Mouse (Mus musculus) intestine, postnatal 0 days (tissue): ENCODE measurements around the gene Hmox2. TPM values are rescaled to one million over a fixed set of nuclear protein-coding genes. Genes with fewer than 3 reads are reported as not detected.

Source experiments
- ATAC-seq: fragments of 200-750 bp; cut with Nextera tagmentation; 2 replicates; pipeline ENCODE4 v1.8.0; 2017; ENCODE audit warnings: mild to moderate bottlenecking, moderate TSS enrichment, moderate library complexity
- H3K27ac ChIP-seq: fragments of 300-500 bp; sonication (generic); 2 replicates; pipeline ENCODE4 v1.5.1; 2014; ENCODE audit warnings: mild to moderate bottlenecking, low read depth, low read length, moderate library complexity
- H3K27me3 ChIP-seq: fragments of 300-500 bp; sonication (generic); replicated peaks from 2 replicates; pipeline ENCODE4 v1.6.1; 2014; ENCODE audit warnings: low read length, mixed read lengths; ENCODE audit not compliant: control insufficient read depth, insufficient read depth
- H3K36me3 ChIP-seq: fragments of 300-500 bp; sonication (generic); 2 replicates; pipeline ENCODE4 v1.6.1; 2014; ENCODE audit warnings: mild to moderate bottlenecking, moderate library complexity; ENCODE audit not compliant: control insufficient read depth, insufficient read depth
- H3K4me1 ChIP-seq: fragments of 300-500 bp; sonication (generic); replicated peaks from 2 replicates; pipeline ENCODE4 v1.6.1; 2014; ENCODE audit warnings: antibody characterized with exemption, low read length, mixed read lengths; ENCODE audit not compliant: control insufficient read depth, insufficient read depth
- H3K4me2 ChIP-seq: fragments of 300-500 bp; sonication (generic); replicated peaks from 2 replicates; pipeline ENCODE4 v1.6.1; 2014; ENCODE audit warnings: low read depth, mild to moderate bottlenecking, moderate library complexity
- H3K4me3 ChIP-seq: fragments of 300-500 bp; sonication (generic); 2 replicates; pipeline ENCODE4 v1.5.1; 2014; ENCODE audit warnings: low read depth, low read length
- H3K9ac ChIP-seq: fragments of 300-500 bp; sonication (generic); 2 replicates; pipeline ENCODE4 v1.6.1; 2014; ENCODE audit warnings: mild to moderate bottlenecking, low read depth, low read length
- H3K9me3 ChIP-seq: fragments of 300-500 bp; sonication (generic); 2 replicates; pipeline ENCODE4 v1.6.1; 2016; ENCODE audit warnings: mixed run types; ENCODE audit not compliant: control insufficient read depth
- CTCF ChIP-seq: sonication (generic); IDR thresholded peaks from 2 replicates; pipeline ENCODE4 v1.5.1; 2016; ENCODE audit warnings: low read depth, mild to moderate bottlenecking, control low read depth, antibody characterized with exemption, moderate library complexity
- WGBS: fragments of 180-500 bp; shearing (Covaris S2); extraction: QIAGEN DNeasy Blood & Tissue Kit; methylation state at CpG from one replicate; pipeline ENCODE4 v1.1.7; 2014; 5-methylcytosine and 5-hydroxymethylcytosine counted together
- polyA plus RNA-seq: library from polyadenylated mRNA; unstranded; fragments of >200 nt; fragmentation: Nextera tagmentation; extraction: Ambion mirVana; gene quantifications from 2 replicates; pipeline ENCODE4 v1.2.1, GENCODE M21; 2015

Gene Hmox2
- polyA plus RNA-seq, 1 experiment from 2014 or later = 64.3 TPM

DNA sequence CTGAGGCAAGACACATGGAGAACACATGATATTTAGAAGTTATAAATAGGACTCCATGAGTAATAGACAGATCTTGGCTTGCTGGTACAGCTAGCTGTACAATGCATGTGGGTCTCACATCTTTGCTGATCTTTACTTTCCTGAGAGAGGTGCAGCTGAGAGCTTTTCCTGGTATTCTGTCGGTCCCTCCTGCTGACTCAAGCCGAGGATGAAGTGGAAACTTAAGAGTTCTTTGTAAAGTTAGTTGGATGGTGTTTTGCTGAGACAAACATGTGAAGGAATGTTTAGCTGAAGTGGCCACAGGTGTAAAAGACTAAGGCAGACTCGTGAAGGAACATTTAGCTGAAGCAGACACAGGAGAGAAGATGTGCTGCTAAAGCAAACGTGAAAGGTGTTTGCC, 70.5 kb downstream of the Hmox2 start:
- Histone ChIP-seq H3K9me3 (no peaks in the 10 kb centered on the region), H3K4me3 (no peak overlapping the region), H3K27ac (no peak overlapping the region), H3K9ac (no peak overlapping the region), H3K27me3 (no peaks in the 10 kb centered on the region), H3K4me2 (no peak overlapping the region), H3K36me3 (no peaks in the 10 kb centered on the region), H3K4me1 (no peaks in the 10 kb centered on the region)
- ATAC-seq = no peak
- 84% methylated on average over 4 of the region's 4 CpGs for WGBS
- TF ChIP-seq CTCF = no peak

Other genes with a start within 250 kb of the Hmox2 start
- gene Srl, start 184.5 kb upstream of the Hmox2 start, polyA plus RNA-seq = 2.2 and 2.4 TPM in 2 replicates
- 9.3 and 10.8 TPM in 2 replicates for gene Tfap4, start 166.5 kb upstream of the Hmox2 start, polyA plus RNA-seq
- 9.2 and 10.5 TPM in 2 replicates for gene Glis2, start 131.6 kb upstream of the Hmox2 start, polyA plus RNA-seq
- gene Pam16, start 101.4 kb upstream of the Hmox2 start, polyA plus RNA-seq = 63.3 and 72.1 TPM in 2 replicates
- 5.0 and 5.3 TPM in 2 replicates for gene Vasn, start 86.4 kb upstream of the Hmox2 start, polyA plus RNA-seq
- 37.9 and 38.6 TPM in 2 replicates for gene Dnaja3, start 86.4 kb upstream of the Hmox2 start, polyA plus RNA-seq
- gene Coro7, start 46.6 kb upstream of the Hmox2 start, polyA plus RNA-seq = 25.3 and 27.5 TPM in 2 replicates
- 10.2 and 11.6 TPM in 2 replicates for gene Nmral1, start 7.0 kb upstream of the Hmox2 start, polyA plus RNA-seq
- 68.0 and 75.2 TPM in 2 replicates for gene Cdip1, start 63.9 kb downstream of the Hmox2 start, polyA plus RNA-seq
- gene 4930562C15Rik, start 109.1 kb downstream of the Hmox2 start, polyA plus RNA-seq = not detected in 2 replicates
- 22.9 and 24.9 TPM in 2 replicates for gene Ubald1, start 154.0 kb downstream of the Hmox2 start, polyA plus RNA-seq
- gene Mgrn1, start 159.9 kb downstream of the Hmox2 start, polyA plus RNA-seq = 57.8 and 62.8 TPM in 2 replicates
- gene Nudt16l1, start 212.4 kb downstream of the Hmox2 start, polyA plus RNA-seq = 77.7 and 79.5 TPM in 2 replicates
- gene Anks3, start 237.8 kb downstream of the Hmox2 start, polyA plus RNA-seq = 17.7 and 18.0 TPM in 2 replicates